Mouse (Mus musculus) CH12.LX (cell line): Measurements from ENCODE around the gene Nppa. TPM values are rescaled to one million over a fixed set of nuclear protein-coding genes. Genes with fewer than 3 reads are reported as not detected.

Experiments used
- DNase-seq: peaks from one replicate; pipeline ENCODE4 v3.0.0-alpha.2; 2013; ENCODE audit errors: extremely low read depth
- H3K27ac ChIP-seq: 2 replicates; pipeline ENCODE4 v1.5.1; 2012; ENCODE audit warnings: low read depth, mild to moderate bottlenecking, control low read depth, moderate library complexity; ENCODE audit not compliant: insufficient read depth
- H3K27me3 ChIP-seq: replicated peaks from 2 replicates; pipeline ENCODE3; 2012; ENCODE audit warnings: inconsistent platforms
- H3K36me3 ChIP-seq, 2 experiments: replicated peaks in 1 of 2; 2 replicates each; pipeline versions ENCODE3 to v1.6.1; 2012; ENCODE audit warnings: inconsistent platforms in 1 of 2, low read length in 1 of 2, mild to moderate bottlenecking in 1 of 2, mixed read lengths in 1 of 2, moderate library complexity in 1 of 2; ENCODE audit not compliant: control insufficient read depth in 1 of 2, insufficient read depth in 1 of 2
- H3K4me1 ChIP-seq, 2 experiments: 2 replicates each; pipeline ENCODE4 v1.6.1; 2012; ENCODE audit warnings: inconsistent platforms in 1 of 2, moderate library complexity in 1 of 2; ENCODE audit not compliant: insufficient read depth in 2 of 2, control insufficient read depth in 1 of 2
- H3K4me2 ChIP-seq: 2 replicates; pipeline ENCODE4 v1.6.1; 2012; ENCODE audit warnings: low read depth, mild to moderate bottlenecking, control low read depth; ENCODE audit not compliant: poor library complexity, insufficient read depth, severe bottlenecking
- H3K4me3 ChIP-seq, 3 experiments: fragments of 150-350 bp in 1 of 3; sonication (generic) in 1 of 3; replicated peaks in 1 of 3; 2 replicates each; pipeline versions ENCODE3 to v1.5.1; 2011 to 2012; ENCODE audit warnings: low read depth in 2 of 3, low read length in 2 of 3, mild to moderate bottlenecking in 2 of 3, moderate library complexity in 2 of 3, control low read depth in 1 of 3, improper control_type of control experiment in 1 of 3, inconsistent platforms in 1 of 3, mixed read lengths in 1 of 3; ENCODE audit not compliant: poor library complexity in 1 of 3
- H3K79me2 ChIP-seq: replicated peaks from 2 replicates; pipeline ENCODE4 v1.6.1; 2012; ENCODE audit warnings: mild to moderate bottlenecking, moderate library complexity; ENCODE audit not compliant: control insufficient read depth, poor library complexity, insufficient read depth, severe bottlenecking; ENCODE audit errors: extremely low read depth
- H3K9ac ChIP-seq: 2 replicates; pipeline ENCODE4 v1.6.1; 2012; ENCODE audit warnings: low read depth, mild to moderate bottlenecking, control low read depth, moderate library complexity; ENCODE audit not compliant: insufficient read depth
- H3K9me3 ChIP-seq: replicated peaks from 2 replicates; pipeline ENCODE3; 2012; ENCODE audit warnings: low read length, inconsistent platforms, mixed read lengths
- CHD2 ChIP-seq: IDR thresholded peaks from 2 replicates; pipeline ENCODE4 v1.6.1; 2011; ENCODE audit warnings: low read length, improper control_type of control experiment
- CTCF ChIP-seq, 2 experiments: IDR thresholded peaks in 1 of 2; conservative IDR thresholded peaks in 1 of 2; 2 replicates each; pipeline ENCODE4 v1.5.1; 2011 to 2012; ENCODE audit warnings: low read depth in 2 of 2, low read length in 2 of 2, improper control_type of control experiment in 1 of 2, inconsistent platforms in 1 of 2, mild to moderate bottlenecking in 1 of 2, moderate library complexity in 1 of 2
- E2F4 ChIP-seq: IDR thresholded peaks from 2 replicates; pipeline ENCODE4 v1.6.1; 2011; ENCODE audit warnings: low read depth, low read length, improper control_type of control experiment; ENCODE audit not compliant: insufficient replicate concordance
- ELF1 ChIP-seq: IDR thresholded peaks from 2 replicates; pipeline ENCODE4 v1.6.1; 2014; ENCODE audit warnings: low read depth, mild to moderate bottlenecking, inconsistent platforms, low read length, improper control_type of control experiment
- ETS1 ChIP-seq: conservative IDR thresholded peaks from 2 replicates; pipeline ENCODE4 v1.6.1; 2012; ENCODE audit warnings: low read depth, mild to moderate bottlenecking, inconsistent platforms, low read length, improper control_type of control experiment, moderate library complexity
- HCFC1 ChIP-seq: IDR thresholded peaks from 2 replicates; pipeline ENCODE4 v1.6.1; 2012; ENCODE audit warnings: low read depth, mild to moderate bottlenecking, inconsistent platforms, low read length, improper control_type of control experiment
- IRF4 ChIP-seq: IDR thresholded peaks from 2 replicates; pipeline ENCODE4 v1.6.1; 2014; ENCODE audit warnings: low read depth, mild to moderate bottlenecking, inconsistent platforms, low read length, improper control_type of control experiment
- JUND ChIP-seq: conservative IDR thresholded peaks from 2 replicates; pipeline ENCODE4 v1.6.1; 2011; ENCODE audit warnings: low read depth, low read length, improper control_type of control experiment
- MEF2A ChIP-seq: IDR thresholded peaks from 2 replicates; pipeline ENCODE4 v1.6.1; 2014; ENCODE audit warnings: low read depth, mild to moderate bottlenecking, inconsistent platforms, low read length, improper control_type of control experiment, borderline replicate concordance
- MYC ChIP-seq: IDR thresholded peaks from 2 replicates; pipeline ENCODE4 v1.6.1; 2011; ENCODE audit warnings: low read depth, mild to moderate bottlenecking, improper control_type of control experiment, low read length
- NRF1 ChIP-seq: IDR thresholded peaks from 2 replicates; pipeline ENCODE4 v1.6.1; 2014; ENCODE audit warnings: low read depth, mild to moderate bottlenecking, inconsistent platforms, low read length, improper control_type of control experiment, moderate library complexity
- PAX5 ChIP-seq: IDR thresholded peaks from 2 replicates; pipeline ENCODE4 v1.6.1; 2012; ENCODE audit warnings: low read length, inconsistent platforms, mixed read lengths
- POLR2A ChIP-seq: IDR thresholded peaks from 2 replicates; pipeline ENCODE4 v1.6.1; 2011; ENCODE audit warnings: low read depth, mild to moderate bottlenecking, improper control_type of control experiment, low read length
- RAD21 ChIP-seq: IDR thresholded peaks from 2 replicates; pipeline ENCODE4 v1.6.1; 2011; ENCODE audit warnings: low read depth, mild to moderate bottlenecking, low read length, improper control_type of control experiment, moderate library complexity
- RCOR1 ChIP-seq: conservative IDR thresholded peaks from 2 replicates; pipeline ENCODE4 v1.6.1; 2012; ENCODE audit warnings: low read depth, mild to moderate bottlenecking, inconsistent platforms, low read length, improper control_type of control experiment
- TCF12 ChIP-seq: IDR thresholded peaks from 2 replicates; pipeline ENCODE4 v1.6.1; 2014; ENCODE audit warnings: low read depth, mild to moderate bottlenecking, inconsistent platforms, low read length, improper control_type of control experiment
- USF1 ChIP-seq: IDR thresholded peaks from 2 replicates; pipeline ENCODE4 v1.6.1; 2014; ENCODE audit warnings: low read depth, mild to moderate bottlenecking, inconsistent platforms, low read length, improper control_type of control experiment
- USF2 ChIP-seq: conservative IDR thresholded peaks from 2 replicates; pipeline ENCODE4 v1.6.1; 2011; ENCODE audit warnings: low read depth, low read length, improper control_type of control experiment
- ZC3H11A ChIP-seq: IDR thresholded peaks from 2 replicates; pipeline ENCODE4 v1.6.1; 2012; ENCODE audit warnings: low read depth, mild to moderate bottlenecking, inconsistent platforms, low read length, improper control_type of control experiment
- ZKSCAN1 ChIP-seq: IDR thresholded peaks from 2 replicates; pipeline ENCODE4 v1.6.1; 2012; ENCODE audit warnings: low read depth, inconsistent platforms, low read length, improper control_type of control experiment, borderline replicate concordance
- ZMIZ1 ChIP-seq: IDR thresholded peaks from 2 replicates; pipeline ENCODE4 v1.6.1; 2012; ENCODE audit warnings: low read depth, mild to moderate bottlenecking, inconsistent platforms, low read length, improper control_type of control experiment
- ZNF384 ChIP-seq: IDR thresholded peaks from 2 replicates; pipeline ENCODE4 v1.6.1; 2012; ENCODE audit warnings: low read depth, low read length, improper control_type of control experiment, inconsistent platforms
- dilution Hi-C: fragments of 300-500 bp; cut with MboI; formaldehyde crosslinking; loops from 2 replicates; pipeline ENCODE4 v1.14.3; 2020; ENCODE audit warnings: low sequenced_read_pairs; ENCODE audit not compliant: extremely low pct_unique_long_range_greater_than_20kb, extremely low pct_ligation_motif_present
- in situ Hi-C: fragments of 300-500 bp; cut with MboI; formaldehyde crosslinking; loops from 3 replicates; pipeline ENCODE4 v1.14.3; 2019; ENCODE audit warnings: low sequenced_read_pairs, low pct_ligation_motif_present, low pct_unique_long_range_greater_than_20kb, mixed read lengths
- polyA plus RNA-seq: library from polyadenylated mRNA; unstranded; fragments of >175 nt; gene quantifications from 2 replicates; pipeline ENCODE4 v1.2.1, GENCODE M21; 2012; ENCODE audit warnings: low read depth; ENCODE audit not compliant: insufficient read length
- total RNA-seq, 2 experiments: library from RNA; depleted of rRNA; stranded (reverse); fragments of 300-350 nt in 1 of 2; fragments of >200 nt in 1 of 2; gene quantifications; 2 replicates each; pipeline ENCODE4 v1.2.3; 2012 to 2014

The Nppa gene
- total and polyA plus RNA-seq, 3 experiments: not detected

- in situ Hi-C loops: loop anchor here (5.0 kb wide), 1 partner anchor 39 kb away; no protein-coding TSS in a partner anchor
- H3K4me1 ChIP-seq: no peaks in the 10 kb centered on the region
- dilution Hi-C loops: no loop called here
- H3K4me3 ChIP-seq: no peak overlapping the region
- H3K36me3 ChIP-seq: peaks cover 19 to 52% of the 10 kb centered on the region in 2 experiments
- H3K79me2 ChIP-seq: no peaks in the 10 kb centered on the region
- no peaks in the 10 kb centered on the region for H3K27me3 ChIP-seq
- TF ChIP-seq JUND (no peak), POLR2A (no peak), CTCF (conservative IDR thresholded peaks at IDR 0.05 in 1 of 2, IDR thresholded peaks at IDR 0.05 in 1 of 2; ENCODE audit: low read depth in 2 of 2, low read length in 2 of 2) (no peak), RAD21 (no peak), ZC3H11A (no peak), USF2 (no peak), E2F4 (no peak), NRF1 (no peak), IRF4 (no peak)
- no peak overlapping the region for H3K4me2 ChIP-seq
- no peak overlapping the region for H3K9ac ChIP-seq
- no peak overlapping the region for H3K27ac ChIP-seq
- DNase-seq: no peak
- H3K9me3 ChIP-seq: no peaks in the 10 kb centered on the region
These were observed 679 bp downstream of the Nppa start for GRCm38 (mm10) chr4:148001013-148001789.

GRCm38 (mm10) chr4:148001866-148002265 lies 1.3 kb downstream of the Nppa start:
- no peak overlapping the region for H3K27ac ChIP-seq
- peaks cover 26 to 59% of the 10 kb centered on the region in 2 experiments for H3K36me3 ChIP-seq
- no peaks in the 10 kb centered on the region for H3K4me1 ChIP-seq
- no peaks in the 10 kb centered on the region for H3K9me3 ChIP-seq
- dilution Hi-C loops (no loop called here), in situ Hi-C loops (loop anchor here (5.0 kb wide), 1 partner anchor 40 kb away; no protein-coding TSS in a partner anchor)
- TF ChIP-seq ZNF384 (peak; percentile 54), POLR2A (no peak)
- no peaks in the 10 kb centered on the region for H3K79me2 ChIP-seq
- H3K9ac ChIP-seq: no peak overlapping the region
- no peak overlapping the region for H3K4me2 ChIP-seq
- H3K4me3 ChIP-seq: no peak overlapping the region
- no peak for DNase-seq
- H3K27me3 ChIP-seq: no peaks in the 10 kb centered on the region

- Histone ChIP-seq H3K4me1 (no peaks in the 10 kb centered on the region), H3K9me3 (no peaks in the 10 kb centered on the region), H3K79me2 (no peaks in the 10 kb centered on the region), H3K4me2 (no peak overlapping the region), H3K9ac (no peak overlapping the region), H3K36me3 (peaks cover 48 to 84% of the 10 kb centered on the region in 2 experiments)
- in situ Hi-C loops: loop anchor here (5.0 kb wide), 1 partner anchor 42 kb away; no protein-coding TSS in a partner anchor
- TF ChIP-seq ELF1 (no peak), USF1 (no peak), HCFC1 (no peak), MEF2A (no peak), PAX5 (no peak), TCF12 (no peak), ZMIZ1 (no peak), RCOR1 (no peak), IRF4 (no peak), ZKSCAN1 (no peak), ZNF384 (no peak), ZC3H11A (no peak), ETS1 (no peak), MYC (no peak), RAD21 (no peak), CHD2 (no peak)
- TF ChIP-seq, all 38 proteins: peak for 0
- no peak for DNase-seq
- dilution Hi-C loops: no loop called here
- Histone ChIP-seq H3K27ac (no peak overlapping the region), H3K27me3 (no peaks in the 10 kb centered on the region), H3K4me3 (no peak overlapping the region)
These were observed 3.8 kb downstream of the Nppa start for GRCm38 (mm10) chr4:148004361-148004760.
